Mouse (Mus musculus): Measurements from ENCODE around the gene Ncs1.

The Ncs1 gene

GRCm38 (mm10) chr2:31245491-31246141 is at the start of gene Ncs1:
Gene Ncs1, plus strand, starts transcription at chr2:31245823.
- DNase-seq (ENCODE audit: extremely low spot score): peak; percentile 83

- DNase-seq (ENCODE audit: extremely low spot score): no peak
These were observed 47.0 kb upstream of the Ncs1 start for GRCm38 (mm10) chr2:31198621-31199020.

- DNase-seq (ENCODE audit: extremely low spot score): no peak
These were observed 45.6 kb upstream of the Ncs1 start for GRCm38 (mm10) chr2:31200051-31200450.

- peak; percentile 14 for DNase-seq (ENCODE audit: extremely low spot score)
These were observed 43.8 kb upstream of the Ncs1 start for GRCm38 (mm10) chr2:31201851-31202250.

DNA sequence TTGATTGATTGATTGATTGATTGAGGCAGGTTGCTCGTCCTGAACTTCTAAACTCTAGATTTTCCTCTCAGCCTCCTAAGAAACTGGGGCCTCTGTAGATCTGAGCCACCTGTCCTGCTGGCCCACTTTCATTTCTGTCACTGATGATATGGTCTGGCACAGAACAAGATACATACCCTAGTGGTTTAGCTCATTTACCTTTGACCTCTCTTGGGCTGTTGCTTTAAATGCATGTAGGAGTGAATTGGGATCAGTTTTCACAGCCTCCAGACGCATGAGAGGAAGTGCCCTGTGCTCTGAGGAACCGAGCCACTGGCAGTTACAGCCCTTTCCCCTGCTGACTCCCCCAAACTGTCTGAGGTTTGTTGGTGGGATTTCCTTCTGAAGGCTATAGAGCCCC is 43.3 kb upstream of the Ncs1 start:
- DNase-seq (ENCODE audit: extremely low spot score): no peak

DNA sequence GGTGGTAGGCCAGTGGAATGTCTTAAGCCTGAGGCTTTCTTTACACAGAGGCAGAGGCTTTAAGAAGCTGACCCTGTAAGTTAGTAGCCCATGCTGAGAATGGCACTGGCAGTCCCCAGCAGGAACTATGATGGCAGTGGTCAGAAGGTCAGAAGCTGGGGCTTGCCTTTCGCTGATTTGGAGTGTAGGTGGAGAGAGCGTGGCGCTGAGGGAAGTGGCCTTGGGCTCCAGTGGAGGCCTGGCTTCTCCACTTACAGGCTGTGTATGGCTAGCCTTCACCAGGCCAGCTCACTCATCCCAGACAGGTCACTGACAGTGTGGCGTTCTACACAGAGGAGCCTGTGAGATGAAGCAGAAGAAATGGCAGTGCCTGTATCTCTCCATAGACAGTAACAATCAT is 42.7 kb upstream of the Ncs1 start:
- no peak for DNase-seq (ENCODE audit: extremely low spot score)

GRCm38 (mm10) chr2:31204677-31205076 is 40.9 kb upstream of the Ncs1 start:
- no peak for DNase-seq (ENCODE audit: extremely low spot score)

DNA sequence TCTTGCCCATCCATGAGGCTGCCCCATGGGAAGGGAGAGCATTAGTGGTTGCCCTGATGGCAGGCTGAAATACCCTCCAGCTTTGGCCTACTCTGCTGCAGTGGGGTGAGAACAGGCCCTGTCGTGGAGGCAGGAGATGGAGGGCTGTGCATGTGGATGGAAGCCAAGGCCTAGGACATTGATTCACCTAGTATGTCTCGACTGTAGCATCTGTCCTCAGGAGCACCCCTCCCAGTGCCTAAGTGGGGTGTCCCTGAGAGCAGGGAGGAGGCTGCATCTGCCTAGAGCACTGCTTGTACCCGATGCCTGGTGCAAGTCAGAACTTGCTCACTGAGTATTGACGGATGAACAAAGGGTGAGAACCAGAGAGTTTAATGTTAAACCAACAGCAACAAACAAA is 39.4 kb upstream of the Ncs1 start:
- DNase-seq (ENCODE audit: extremely low spot score): no peak

DNA sequence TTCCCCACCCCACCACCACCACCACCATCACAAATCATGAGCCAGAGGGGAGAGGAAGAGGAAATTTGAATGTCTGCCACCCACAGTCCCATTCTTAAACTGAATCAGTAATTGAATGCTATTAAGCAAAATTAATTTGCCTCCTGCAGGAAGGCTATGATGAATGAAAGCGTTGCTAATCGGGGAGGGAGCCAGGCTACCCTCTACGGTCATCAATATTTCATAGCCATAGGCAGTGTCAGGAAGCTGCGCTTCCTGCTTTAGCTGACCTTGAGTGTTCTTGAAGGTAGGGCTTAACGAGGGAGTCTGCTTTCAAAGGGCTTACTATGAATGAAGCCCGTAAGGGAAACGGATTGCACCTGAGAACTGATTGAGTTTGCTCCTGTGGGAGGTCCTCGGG is 38.7 kb upstream of the Ncs1 start:
- DNase-seq (ENCODE audit: extremely low spot score): no peak

GRCm38 (mm10) chr2:31208544-31209142 is 37.0 kb upstream of the Ncs1 start:
- DNase-seq (ENCODE audit: extremely low spot score): no peak

DNA sequence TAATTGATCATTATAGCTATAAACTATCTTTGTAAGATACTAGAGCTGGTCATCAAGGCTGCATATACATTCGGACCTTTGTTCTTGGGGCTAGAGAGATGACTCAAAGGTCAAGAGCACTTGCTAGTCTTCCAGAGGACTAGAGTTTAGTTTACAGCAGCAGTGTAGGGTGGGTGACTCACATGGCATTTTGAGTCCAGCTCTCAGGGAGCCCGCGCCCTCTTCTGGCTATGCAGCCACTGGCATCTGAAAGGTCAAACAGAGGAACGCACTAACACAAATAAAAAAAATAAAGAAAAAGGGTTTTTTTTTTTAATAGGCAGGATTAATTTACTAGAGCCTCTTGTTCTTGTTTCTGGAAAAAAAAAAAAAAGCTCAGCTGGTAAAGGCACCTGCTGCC is 36.1 kb upstream of the Ncs1 start:
- no peak for DNase-seq (ENCODE audit: extremely low spot score)

DNA sequence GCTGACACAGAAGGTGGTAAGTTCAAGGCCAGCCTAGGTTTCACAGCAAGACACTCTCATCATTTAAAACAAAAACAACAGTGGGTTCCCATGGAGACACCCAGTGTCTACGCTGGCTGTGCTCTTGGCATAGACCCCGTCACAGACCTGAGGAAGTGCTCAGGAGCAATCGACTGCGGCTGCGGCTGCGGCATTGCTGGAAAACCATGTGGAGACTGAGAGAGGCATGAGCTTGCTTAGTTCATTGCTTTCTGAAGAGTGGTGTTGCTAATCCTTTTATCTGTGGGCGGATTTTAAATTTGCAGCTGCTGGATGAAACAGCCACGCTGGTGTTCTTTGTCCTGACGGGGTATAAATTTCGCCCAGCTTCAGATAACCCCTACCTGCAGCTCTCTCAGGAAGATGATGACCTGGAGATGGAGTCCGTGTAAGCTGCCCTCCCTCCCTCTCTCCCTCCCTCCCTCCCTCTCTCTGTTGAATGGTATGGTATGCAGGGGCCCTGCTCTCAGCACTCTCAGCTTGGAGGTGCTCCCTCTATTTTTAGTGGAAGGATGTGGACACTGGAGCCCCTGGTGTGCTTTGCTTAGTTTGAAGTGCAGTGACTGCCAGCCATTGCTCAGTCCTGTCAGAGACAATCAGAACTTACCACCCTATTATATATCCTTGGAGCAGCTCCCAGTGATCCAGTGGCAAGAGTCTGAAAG is 35.3 kb upstream of the Ncs1 start:
- no peak for DNase-seq (ENCODE audit: extremely low spot score)

GRCm38 (mm10) chr2:31211204-31211603 is 34.4 kb upstream of the Ncs1 start:
- DNase-seq (ENCODE audit: extremely low spot score): no peak

DNA sequence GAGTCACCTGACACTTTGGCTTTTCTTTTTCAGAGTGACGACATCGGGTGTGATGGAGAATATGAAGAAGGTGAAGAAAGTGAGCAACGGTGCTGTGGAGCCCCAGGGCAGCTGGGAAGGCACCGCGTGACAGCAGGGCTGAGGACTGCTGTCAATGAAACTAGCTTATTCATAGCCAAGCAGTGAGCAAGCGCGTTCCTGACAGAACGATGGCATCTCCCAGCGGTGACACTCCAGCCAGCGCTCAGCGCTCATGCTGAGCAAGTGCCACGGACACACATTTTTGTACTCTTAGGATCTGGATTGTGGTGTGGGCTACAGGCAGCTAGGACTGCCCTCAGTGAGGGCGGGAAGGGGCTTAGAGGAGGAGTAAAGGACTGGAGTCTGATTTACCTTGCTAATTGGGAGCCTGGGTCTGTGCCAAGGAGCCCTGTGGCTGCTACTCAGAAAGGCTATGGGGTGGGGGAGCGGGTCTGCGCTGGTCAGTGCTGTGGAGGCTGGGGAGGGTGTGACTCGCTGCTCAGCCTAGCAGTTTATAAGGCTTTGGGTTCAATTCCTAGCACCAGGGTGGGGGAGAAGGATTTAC is 31.3 kb upstream of the Ncs1 start:
- no peak for DNase-seq (ENCODE audit: extremely low spot score)

GRCm38 (mm10) chr2:31218611-31219010 is 27.0 kb upstream of the Ncs1 start:
- no peak for DNase-seq (ENCODE audit: extremely low spot score)

DNA sequence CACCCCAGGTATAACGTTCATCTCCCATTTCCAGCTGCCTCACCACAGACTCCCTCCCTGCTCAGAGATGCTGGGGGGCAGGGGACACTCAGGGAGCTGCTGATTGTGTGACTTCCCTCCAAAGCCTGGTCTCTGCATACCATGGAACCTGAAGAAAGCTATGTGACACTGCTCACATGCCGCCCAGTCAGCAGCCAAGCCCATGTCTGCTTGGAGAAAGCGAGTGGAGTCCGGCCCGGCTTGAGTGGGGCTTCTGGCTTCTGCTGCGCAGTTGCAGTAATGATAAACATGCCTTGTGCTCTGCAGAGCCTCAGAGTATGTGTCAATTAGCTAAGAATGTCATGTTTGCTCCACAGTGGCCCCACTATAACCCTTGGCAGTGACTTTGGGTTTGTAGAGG is 26.2 kb upstream of the Ncs1 start:
- DNase-seq (ENCODE audit: extremely low spot score): no peak

DNA sequence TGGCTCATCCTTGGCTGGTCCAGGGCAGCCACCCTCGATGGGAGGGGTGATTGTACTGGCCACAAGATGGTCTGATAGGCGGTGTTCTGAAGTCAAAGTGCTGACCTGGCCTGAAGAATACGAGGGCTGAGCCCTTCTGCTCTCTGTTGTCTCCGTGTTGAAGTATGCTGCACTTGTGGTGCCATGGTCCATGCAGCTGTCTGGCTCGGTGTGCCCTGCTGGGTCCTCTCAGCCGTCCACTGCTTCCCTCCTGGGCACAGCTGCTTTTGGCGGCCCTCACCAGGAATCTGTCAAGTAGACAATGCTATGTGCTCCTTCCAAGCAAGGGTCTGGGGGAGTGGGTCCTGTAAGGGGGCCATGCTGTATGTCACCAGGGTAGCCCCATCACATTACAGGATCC is 24.8 kb upstream of the Ncs1 start:
- no peak for DNase-seq (ENCODE audit: extremely low spot score)

- DNase-seq (ENCODE audit: extremely low spot score): no peak
These were observed 24.0 kb upstream of the Ncs1 start for GRCm38 (mm10) chr2:31221582-31221981.

DNA sequence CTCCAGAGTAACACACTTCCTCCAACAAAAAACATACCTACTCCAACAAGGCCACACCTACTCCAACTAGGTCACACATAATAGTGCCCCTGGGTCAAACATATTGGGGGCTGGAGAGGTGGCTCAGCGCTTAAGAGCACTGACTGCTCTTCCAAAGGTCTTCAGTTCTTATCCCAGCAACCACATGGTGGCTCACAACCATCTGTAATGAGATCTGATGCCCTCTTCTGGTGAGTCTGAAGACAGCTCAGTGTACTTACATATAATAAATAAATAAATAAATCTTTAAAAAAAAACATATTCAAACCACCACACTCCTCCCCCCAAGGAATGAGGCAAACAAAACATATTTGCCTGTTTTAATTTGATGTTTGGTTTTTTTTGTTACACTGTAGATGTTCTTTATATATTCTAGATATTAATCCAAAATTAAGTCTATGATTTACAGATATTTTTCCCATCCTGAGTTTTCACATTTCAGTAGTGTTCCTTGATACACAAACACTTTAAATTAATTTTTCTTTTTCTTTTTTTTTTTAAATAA is 16.8 kb upstream of the Ncs1 start:
- no peak for DNase-seq (ENCODE audit: extremely low spot score)

DNA sequence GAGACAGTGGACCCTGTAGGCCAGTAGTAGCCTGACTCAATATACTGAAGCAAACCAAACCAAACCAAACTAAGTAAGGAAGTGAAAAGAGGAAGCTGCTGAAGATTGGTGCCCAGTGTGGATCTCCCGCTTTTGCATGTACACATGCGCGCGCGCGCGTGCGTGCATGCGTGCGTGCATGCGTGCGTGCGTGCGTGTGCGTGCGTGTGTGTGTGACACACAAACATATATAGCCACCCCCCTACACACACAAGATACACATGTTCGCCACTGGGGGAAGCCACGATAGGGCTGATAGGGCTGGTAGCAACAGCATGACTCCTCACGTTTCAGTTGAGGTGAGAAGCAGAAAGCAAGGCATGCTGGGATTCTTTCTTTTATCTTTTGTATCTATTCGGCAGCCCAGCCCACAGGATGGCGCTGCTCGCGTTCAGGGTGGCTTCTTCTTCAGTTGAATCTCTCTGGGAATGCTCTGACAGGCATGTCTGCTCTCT is 6.4 kb upstream of the Ncs1 start:
- DNase-seq (ENCODE audit: extremely low spot score): peak; percentile 61

DNA sequence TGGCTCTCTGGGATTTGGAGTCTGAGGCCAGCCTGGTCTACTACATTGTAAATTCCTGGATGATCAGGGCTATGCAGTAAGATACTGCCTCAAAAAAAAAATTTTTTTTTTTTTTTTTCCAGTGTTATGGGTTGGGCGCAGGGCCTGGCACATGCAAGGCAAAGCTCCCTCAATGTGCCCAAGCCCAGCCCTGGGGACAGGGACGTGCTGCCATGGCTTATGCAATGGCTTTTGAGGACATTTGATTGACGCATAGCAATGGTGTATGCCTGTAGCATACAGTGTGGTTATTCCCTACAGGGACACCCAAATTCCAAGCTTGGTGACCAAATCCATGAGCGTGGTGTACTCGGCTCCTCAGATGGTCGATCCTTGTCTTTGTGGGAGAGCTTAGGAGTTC is 5.8 kb upstream of the Ncs1 start:
- no peak for DNase-seq (ENCODE audit: extremely low spot score)

DNA sequence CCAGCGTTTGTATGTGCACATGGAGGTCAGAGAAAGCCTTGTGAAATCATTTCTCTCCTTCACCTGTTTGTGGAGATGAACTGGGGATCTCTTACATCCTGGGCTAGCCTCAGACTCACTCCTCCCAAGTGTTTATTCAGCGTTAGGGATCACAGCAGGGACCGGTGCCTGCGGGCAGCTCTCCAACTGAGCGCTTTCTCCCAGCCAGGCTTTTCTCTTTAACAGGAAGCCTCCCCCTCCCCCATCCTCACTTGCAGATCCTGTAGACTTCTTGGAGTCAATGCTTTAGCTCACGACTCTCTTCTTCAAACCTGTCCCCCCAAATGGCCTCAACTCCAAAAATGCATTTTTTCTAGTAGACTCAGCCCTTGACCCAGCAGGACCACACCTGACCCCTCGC is 4.0 kb upstream of the Ncs1 start:
- DNase-seq (ENCODE audit: extremely low spot score): no peak

GRCm38 (mm10) chr2:31244216-31244615 is 1.4 kb upstream of the Ncs1 start:
- no peak for DNase-seq (ENCODE audit: extremely low spot score)

All from embryo, embryonic 9.5 days (tissue).